Mouse (Mus musculus): Measurements from ENCODE around the gene Egfl7. TPM values are rescaled to one million over a fixed set of nuclear protein-coding genes. Genes with fewer than 3 reads are reported as not detected.
A peak's percentile ranks its signal among the peaks of the same experiment; 100 is the strongest.

Gene Egfl7
- polyA plus RNA-seq, 1 experiment from 2014 or later, result 53.0 TPM

DNA sequence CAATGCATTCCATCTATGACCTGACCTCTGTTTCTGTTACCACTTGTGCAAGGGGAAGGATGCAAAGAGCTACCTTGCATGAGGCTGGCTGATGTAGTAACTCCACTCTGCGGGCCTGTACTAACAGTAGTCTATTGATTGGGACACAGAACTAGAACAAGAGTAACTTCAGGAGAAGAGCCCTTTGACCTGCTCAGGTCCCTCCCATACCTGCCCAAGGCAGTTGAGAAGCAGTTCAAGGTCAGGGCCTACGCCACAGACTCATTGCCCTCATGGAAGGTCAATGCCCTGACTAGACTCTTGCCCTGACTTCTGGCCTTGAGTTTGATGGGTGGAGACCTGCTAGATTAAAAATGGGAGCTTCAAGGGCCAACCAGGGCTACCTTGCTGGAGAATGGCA, 20.9 kb downstream of the Egfl7 start:
- ATAC-seq, result peak; percentile 73
- peaks cover 41% of the 10 kb centered on the region for H3K4me1 ChIP-seq (ENCODE audit: insufficient read depth)

DNA sequence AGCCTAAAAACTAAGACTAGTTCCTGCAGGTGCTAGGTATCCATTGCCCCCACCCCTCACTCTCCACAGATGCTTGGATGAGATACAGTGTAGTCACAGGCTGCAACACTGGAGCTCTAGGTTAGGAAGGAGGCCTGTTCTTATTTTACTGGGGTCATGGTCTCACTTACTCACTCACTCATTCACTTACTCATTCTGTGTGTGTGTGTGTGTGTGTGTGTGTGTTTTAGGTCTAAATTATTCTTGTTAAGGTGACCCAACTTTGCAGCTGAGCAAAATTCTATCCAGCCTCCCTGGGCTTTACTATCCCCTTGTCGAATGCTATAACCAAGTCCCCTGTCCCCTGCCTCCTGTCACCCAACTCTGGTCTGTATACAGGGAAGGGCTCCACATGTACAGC, 21.8 kb downstream of the Egfl7 start:
- no peak for ATAC-seq
- Histone ChIP-seq H3K27me3 (ENCODE audit: insufficient read depth, low read length) (no peaks in the 10 kb centered on the region), H3K4me2 (ENCODE audit: low read depth, low read length) (peak overlapping the region; percentile 73), H3K36me3 (replicated peaks; ENCODE audit: insufficient read depth, low read length) (peaks cover 8% of the 10 kb centered on the region; the same call in 1 of the 2 replicates), H3K4me1 (ENCODE audit: insufficient read depth) (peaks cover 41% of the 10 kb centered on the region), H3K4me3 (ENCODE audit: low read depth, low read length) (peak overlapping the region; percentile 64), H3K9me3 (ENCODE audit: low read length) (no peaks in the 10 kb centered on the region), H3K9ac (replicated peaks) (peak overlapping the region; percentile 80), H3K27ac (ENCODE audit: low read depth) (peak overlapping the region; percentile 98)
- DNase-seq, result no peak
- TF ChIP-seq EP300 (IDR thresholded peaks at IDR 0.05; ENCODE audit: low read depth), result no peak
- no peak for TF ChIP-seq CTCF (IDR thresholded peaks at IDR 0.05; ENCODE audit: low read depth)
- 68% methylated on average over 1 of the region's 1 CpGs for WGBS (ENCODE audit: insufficient replicate concordance)

More for the DNA sequence above, 20.9 kb downstream of the Egfl7 start:
- peaks cover 15% of the 10 kb centered on the region; the same call in 1 of the 2 replicates for H3K36me3 ChIP-seq (replicated peaks; ENCODE audit: insufficient read depth, low read length)
- no peak overlapping the region for H3K4me3 ChIP-seq (ENCODE audit: low read depth, low read length)
- DNase-seq, result peak; percentile 66
- WGBS (ENCODE audit: insufficient replicate concordance), result 63% methylated on average over 2 of the region's 2 CpGs
- no peaks in the 10 kb centered on the region for H3K9me3 ChIP-seq (ENCODE audit: low read length)
- H3K4me2 ChIP-seq (ENCODE audit: low read depth, low read length), result peak overlapping the region; percentile 53
- H3K9ac ChIP-seq (replicated peaks), result no peak overlapping the region; the same call in 1 of the 2 replicates
- H3K27me3 ChIP-seq (ENCODE audit: insufficient read depth, low read length), result no peaks in the 10 kb centered on the region
- H3K27ac ChIP-seq (ENCODE audit: low read depth), result peak overlapping the region; percentile 96
- TF ChIP-seq EP300 (IDR thresholded peaks at IDR 0.05; ENCODE audit: low read depth), result peak; percentile 87
- TF ChIP-seq CTCF (IDR thresholded peaks at IDR 0.05; ENCODE audit: low read depth), result no peak

DNA sequence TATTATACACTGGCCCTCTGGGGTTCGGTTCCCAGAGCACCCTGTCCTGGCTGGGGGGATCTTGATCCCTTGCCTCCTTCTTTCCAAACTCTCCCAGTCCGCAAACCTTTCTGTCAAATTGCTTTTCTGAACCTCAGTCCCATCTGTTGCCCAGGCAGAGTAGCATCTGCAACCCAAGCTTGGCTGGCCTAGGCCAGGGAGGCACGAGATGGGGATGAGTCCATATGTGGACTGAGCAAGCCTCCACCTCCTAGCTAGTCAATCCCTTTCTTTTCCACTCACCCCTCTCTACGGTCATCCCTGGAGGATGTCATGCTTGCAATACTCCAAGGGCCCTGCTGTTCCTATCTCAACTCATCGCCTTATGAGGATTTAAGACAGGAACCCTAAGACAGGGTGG, 22.8 kb downstream of the Egfl7 start:
- TF ChIP-seq EP300 (IDR thresholded peaks at IDR 0.05; ENCODE audit: low read depth) (no peak), CTCF (IDR thresholded peaks at IDR 0.05; ENCODE audit: low read depth) (no peak)
- ATAC-seq, result no peak
- WGBS (ENCODE audit: insufficient replicate concordance), result 58% methylated on average over 5 of the region's 5 CpGs

DNA sequence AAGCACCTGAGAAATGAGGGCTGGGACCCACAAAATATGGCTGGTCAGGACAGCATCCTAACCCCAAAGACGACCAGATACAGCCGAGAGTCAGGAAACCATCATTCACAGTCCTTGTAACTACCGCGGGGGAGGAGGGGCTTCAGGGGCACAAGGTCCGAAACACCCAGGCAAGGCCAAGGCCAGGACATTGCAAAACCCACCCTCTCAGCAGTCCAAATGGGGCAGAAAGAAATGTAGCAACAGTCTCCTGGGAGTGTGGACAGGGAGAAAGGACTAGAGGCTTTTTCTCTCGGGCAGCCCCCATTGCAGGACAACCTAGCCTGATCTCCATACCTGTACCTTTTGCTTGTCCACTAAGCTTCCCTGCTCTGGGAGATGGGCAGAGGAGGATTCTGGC, 23.3 kb downstream of the Egfl7 start:
- Histone ChIP-seq H3K4me1 (ENCODE audit: insufficient read depth) (peaks cover 34% of the 10 kb centered on the region), H3K9ac (replicated peaks) (peak overlapping the region; percentile 80), H3K27me3 (ENCODE audit: insufficient read depth, low read length) (no peaks in the 10 kb centered on the region), H3K4me3 (ENCODE audit: low read depth, low read length) (peak overlapping the region; percentile 64), H3K9me3 (ENCODE audit: low read length) (no peaks in the 10 kb centered on the region), H3K27ac (ENCODE audit: low read depth) (peak overlapping the region; percentile 98), H3K4me2 (ENCODE audit: low read depth, low read length) (peak overlapping the region; percentile 73), H3K36me3 (replicated peaks; ENCODE audit: insufficient read depth, low read length) (no peaks in the 10 kb centered on the region)
- ATAC-seq (no peak), DNase-seq (peak; percentile 67)
- 5% methylated on average over 6 of the region's 6 CpGs for WGBS (ENCODE audit: insufficient replicate concordance)
- TF ChIP-seq CTCF (IDR thresholded peaks at IDR 0.05; ENCODE audit: low read depth) (no peak), EP300 (IDR thresholded peaks at IDR 0.05; ENCODE audit: low read depth) (peak; percentile 71)

More for the DNA sequence above, 22.8 kb downstream of the Egfl7 start:
- H3K4me1 ChIP-seq (ENCODE audit: insufficient read depth), result peaks cover 38% of the 10 kb centered on the region
- H3K4me2 ChIP-seq (ENCODE audit: low read depth, low read length), result peak overlapping the region; percentile 73
- DNase-seq, result peak; percentile 13
- peak overlapping the region; percentile 80 for H3K9ac ChIP-seq (replicated peaks)
- H3K9me3 ChIP-seq (ENCODE audit: low read length), result no peaks in the 10 kb centered on the region
- H3K4me3 ChIP-seq (ENCODE audit: low read depth, low read length), result peak overlapping the region; percentile 64
- no peaks in the 10 kb centered on the region for H3K36me3 ChIP-seq (replicated peaks; ENCODE audit: insufficient read depth, low read length)
- peak overlapping the region; percentile 98 for H3K27ac ChIP-seq (ENCODE audit: low read depth)
- no peaks in the 10 kb centered on the region for H3K27me3 ChIP-seq (ENCODE audit: insufficient read depth, low read length)

DNA sequence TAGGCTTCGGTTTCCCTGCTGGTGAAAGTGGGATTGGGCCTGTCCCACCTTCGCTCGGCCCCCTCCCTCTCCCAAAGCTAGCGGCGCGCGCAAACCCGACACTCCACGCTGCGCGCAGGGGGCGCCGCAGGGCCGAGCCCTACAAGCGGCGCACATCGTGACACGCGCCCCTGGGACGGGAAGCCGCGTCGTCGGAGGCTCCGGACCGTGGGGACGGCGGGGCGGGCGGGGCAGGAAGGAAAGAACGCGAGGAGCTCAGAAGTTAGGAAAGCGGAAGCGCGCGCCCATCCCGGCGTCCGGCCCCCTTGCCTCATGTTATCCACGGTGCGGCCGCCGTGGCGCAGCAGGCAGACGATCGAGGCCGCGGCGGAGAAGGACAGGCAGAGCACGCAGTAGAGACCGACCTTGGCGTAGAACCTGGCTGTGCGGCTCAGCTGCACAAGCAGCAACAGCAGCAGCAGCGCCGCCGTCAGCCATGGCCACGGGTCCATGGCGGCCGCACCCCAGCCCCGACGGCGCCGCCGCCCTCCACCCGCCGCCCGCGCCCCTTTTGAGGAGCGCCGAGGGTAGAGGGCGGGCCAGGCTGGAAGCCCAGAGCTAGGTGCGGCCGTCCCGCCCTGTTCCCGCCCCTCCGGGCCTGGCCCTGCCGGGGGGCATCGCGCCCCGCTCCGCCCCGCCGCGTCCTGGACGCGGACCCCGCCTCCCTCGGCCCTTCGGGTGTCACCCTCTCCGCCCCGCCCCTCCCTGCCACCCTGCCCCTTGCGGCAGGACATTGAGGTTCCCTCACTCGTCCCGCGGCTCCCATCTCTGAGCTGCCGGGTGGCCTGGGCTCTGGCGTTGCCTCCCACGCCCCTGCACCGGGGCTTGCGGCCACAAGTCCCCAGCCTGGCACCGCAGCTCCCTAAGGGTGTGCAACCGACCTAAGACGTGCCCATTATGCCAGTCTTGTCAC, 24.2 kb downstream of the Egfl7 start, which contains the start of gene Agpat2:
Gene Agpat2, minus strand, starts transcription at position 698 of the 952 bp plus-strand sequence.
- Histone ChIP-seq H3K9ac (replicated peaks) (peak within 1 kb of the TSS; percentile 80), H3K4me3 (ENCODE audit: low read depth, low read length) (peak within 1 kb of the TSS; percentile 64), H3K4me1 (ENCODE audit: insufficient read depth) (peaks cover 26% of the 10 kb centered on the region), H3K36me3 (replicated peaks; ENCODE audit: insufficient read depth, low read length) (no peaks in the 10 kb centered on the region), H3K9me3 (ENCODE audit: low read length) (no peaks in the 10 kb centered on the region), H3K27me3 (ENCODE audit: insufficient read depth, low read length) (no peaks in the 10 kb centered on the region), H3K4me2 (ENCODE audit: low read depth, low read length) (peak within 1 kb of the TSS; percentile 73), H3K27ac (ENCODE audit: low read depth) (peak within 1 kb of the TSS; percentile 98)
- ATAC-seq (peak; percentile 58), DNase-seq (peak; percentile 90)
- TF ChIP-seq EP300 (IDR thresholded peaks at IDR 0.05; ENCODE audit: low read depth), result no peak
- peak; percentile 61 for TF ChIP-seq CTCF (IDR thresholded peaks at IDR 0.05; ENCODE audit: low read depth)
- WGBS (ENCODE audit: insufficient replicate concordance), result 1% methylated on average over 65 of the region's 103 CpGs

DNA sequence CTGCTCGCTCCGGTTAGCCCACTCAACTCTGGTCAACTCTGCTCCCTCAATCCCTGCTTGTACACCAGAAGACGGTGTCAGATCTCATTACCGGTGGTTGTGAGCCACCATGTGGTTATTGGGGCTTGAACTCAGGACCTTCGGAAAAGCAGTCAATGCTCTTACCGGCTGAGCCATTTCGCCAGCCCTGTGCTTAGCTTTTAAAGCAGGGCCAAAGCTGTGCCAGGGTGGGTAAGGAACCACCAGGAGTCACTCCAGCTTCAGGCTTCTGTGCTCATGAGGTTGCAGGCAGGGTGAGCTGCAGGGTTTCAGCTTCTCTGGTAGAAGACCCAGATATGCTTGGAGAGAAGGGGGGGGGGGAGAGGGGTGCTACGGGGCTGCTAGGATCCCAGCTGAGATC, 25.5 kb downstream of the Egfl7 start:
- H3K4me2 ChIP-seq (ENCODE audit: low read depth, low read length), result no peak overlapping the region
- peaks cover 19% of the 10 kb centered on the region for H3K4me1 ChIP-seq (ENCODE audit: insufficient read depth)
- no peaks in the 10 kb centered on the region for H3K36me3 ChIP-seq (replicated peaks; ENCODE audit: insufficient read depth, low read length)
- TF ChIP-seq EP300 (IDR thresholded peaks at IDR 0.05; ENCODE audit: low read depth), result no peak
- TF ChIP-seq CTCF (IDR thresholded peaks at IDR 0.05; ENCODE audit: low read depth), result peak; percentile 18; the same call in 1 of the 2 replicates
- ATAC-seq (no peak), DNase-seq (no peak)
- no peaks in the 10 kb centered on the region for H3K27me3 ChIP-seq (ENCODE audit: insufficient read depth, low read length)
- no peaks in the 10 kb centered on the region for H3K9me3 ChIP-seq (ENCODE audit: low read length)
- H3K27ac ChIP-seq (ENCODE audit: low read depth), result no peak overlapping the region; the same call in 1 of the 2 replicates
- no peak overlapping the region for H3K9ac ChIP-seq (replicated peaks)
- H3K4me3 ChIP-seq (ENCODE audit: low read depth, low read length), result no peak overlapping the region
- WGBS (ENCODE audit: insufficient replicate concordance), result 87% methylated on average over 8 of the region's 8 CpGs
